Mouse (Mus musculus) liver, postnatal 0 days (tissue): ENCODE data around the gene Wnt7b.

Source experiments
- CTCF ChIP-seq: sonication (generic); IDR thresholded peaks from 2 replicates; pipeline ENCODE4 v1.5.1; 2016; ENCODE audit warnings: antibody characterized with exemption, low read depth
- EP300 ChIP-seq: IDR thresholded peaks from 2 replicates; pipeline ENCODE4 v1.6.1; 2016; ENCODE audit warnings: antibody characterized with exemption, low read depth, mild to moderate bottlenecking

GRCm38 (mm10) chr15:85532063-85532462 lies 50.2 kb downstream of the Wnt7b start:
- TF ChIP-seq CTCF = no peak
- no peak for TF ChIP-seq EP300
